Mouse (Mus musculus): ENCODE data around the gene Rhoh.

Gene Rhoh

DNA sequence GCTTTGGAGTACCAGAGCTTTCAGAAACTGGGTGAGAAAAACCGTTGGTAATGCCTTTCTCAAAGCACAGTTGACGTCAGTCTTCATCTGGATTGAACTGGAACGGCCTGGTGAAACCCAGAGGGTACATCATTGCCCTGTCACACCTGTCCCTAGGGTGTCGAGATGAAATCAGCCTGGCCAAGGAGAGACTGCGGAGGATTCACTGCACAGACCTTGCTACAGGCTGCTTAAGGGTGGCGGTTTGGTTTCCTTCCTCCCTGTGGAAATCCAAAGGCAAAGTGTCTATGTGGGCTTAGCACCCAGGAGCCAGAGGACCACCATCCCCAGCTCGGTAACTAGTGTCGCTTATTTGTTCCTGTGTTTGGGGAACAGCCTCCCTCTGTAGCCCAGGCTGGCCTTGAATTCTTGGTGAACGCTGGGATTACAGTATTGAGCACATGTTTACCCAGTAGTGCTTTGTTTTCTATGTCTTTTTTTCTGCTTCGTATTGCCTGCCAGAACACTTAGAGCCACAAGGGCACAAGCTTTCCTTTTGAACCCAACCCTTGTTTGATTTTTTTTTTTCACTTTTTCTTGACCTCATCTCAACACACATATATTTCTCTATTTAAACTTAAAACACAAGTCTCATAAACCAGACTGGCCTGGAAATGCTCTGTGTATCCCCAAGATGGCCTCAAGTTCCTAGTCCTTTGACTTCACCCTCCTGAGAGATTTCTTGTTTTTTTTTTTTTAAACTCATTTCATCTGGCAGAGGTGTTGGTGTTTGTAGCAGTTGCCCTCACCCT is at the start of gene Rhoh:
Rhoh (plus strand) TSS at position 60 of the 791 bp plus-strand sequence.
- no peak for DNase-seq (ENCODE audit: low spot score)

DNA sequence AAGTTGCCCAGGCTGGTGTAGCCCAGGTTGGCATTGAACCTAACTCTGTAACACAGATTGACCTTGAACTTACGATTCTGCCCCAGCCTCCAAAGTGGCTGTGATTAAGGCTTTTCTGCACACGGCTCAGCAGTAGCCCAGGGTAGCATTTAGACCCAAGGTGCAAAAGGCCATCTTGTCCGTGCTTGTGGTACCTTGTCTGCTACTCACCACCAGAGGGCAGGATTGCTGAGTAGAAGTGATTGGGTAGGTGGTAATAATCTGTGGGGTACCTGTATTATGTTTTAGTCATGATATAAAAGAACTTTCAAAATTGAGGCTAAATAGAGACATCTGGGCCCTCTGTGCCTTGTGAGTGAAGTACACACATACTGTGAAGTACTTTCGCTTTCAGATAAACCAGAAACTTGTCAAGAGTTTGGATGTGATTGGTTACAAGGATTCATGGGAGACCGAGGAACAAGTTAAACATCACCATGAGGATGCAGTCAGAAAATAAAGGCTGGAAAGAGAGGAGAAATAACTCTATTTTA is 37.3 kb upstream of the Rhoh start:
- peak; percentile 15 for DNase-seq (ENCODE audit: low spot score)

DNA sequence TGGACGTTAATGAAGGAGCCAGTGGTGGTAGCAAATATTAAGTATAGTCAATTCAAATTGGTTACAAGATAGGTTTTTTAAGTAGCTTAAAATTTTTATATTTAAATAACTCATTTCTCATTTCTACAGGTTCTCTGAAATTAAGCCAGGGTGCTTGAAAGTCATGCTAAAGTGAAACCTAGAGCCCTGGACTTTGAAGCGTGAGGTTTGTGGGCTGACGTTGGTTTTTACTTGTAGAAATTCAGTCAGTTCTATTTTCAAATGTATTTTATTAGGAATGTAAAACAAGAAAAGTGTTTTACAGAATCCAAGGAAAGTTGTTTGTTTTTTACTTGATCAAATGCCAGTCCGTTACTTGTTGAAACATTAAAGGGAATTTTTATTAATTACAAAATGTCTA is 34.5 kb upstream of the Rhoh start:
- no peak for DNase-seq (ENCODE audit: low spot score)

DNA sequence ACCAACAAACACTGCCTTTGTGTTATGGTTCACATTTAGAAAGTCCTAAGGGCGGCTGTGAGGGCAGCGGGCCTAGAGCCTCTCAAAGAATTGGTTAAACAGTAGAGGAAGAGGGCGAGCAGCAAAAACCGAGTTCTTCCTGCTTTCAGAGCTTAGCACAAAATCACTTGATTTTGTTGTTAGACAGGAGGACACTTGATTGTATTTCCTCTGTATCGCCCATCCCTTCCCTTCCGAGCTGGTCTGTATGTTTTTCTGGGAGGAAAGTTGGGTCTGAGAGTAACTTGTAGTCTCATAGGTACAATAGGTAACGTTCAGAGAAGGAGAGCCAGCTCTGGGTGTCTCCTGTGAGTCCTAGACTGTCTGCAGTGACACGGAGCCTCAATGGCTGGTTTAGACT is 33.9 kb upstream of the Rhoh start:
- no peak for DNase-seq (ENCODE audit: low spot score)

DNA sequence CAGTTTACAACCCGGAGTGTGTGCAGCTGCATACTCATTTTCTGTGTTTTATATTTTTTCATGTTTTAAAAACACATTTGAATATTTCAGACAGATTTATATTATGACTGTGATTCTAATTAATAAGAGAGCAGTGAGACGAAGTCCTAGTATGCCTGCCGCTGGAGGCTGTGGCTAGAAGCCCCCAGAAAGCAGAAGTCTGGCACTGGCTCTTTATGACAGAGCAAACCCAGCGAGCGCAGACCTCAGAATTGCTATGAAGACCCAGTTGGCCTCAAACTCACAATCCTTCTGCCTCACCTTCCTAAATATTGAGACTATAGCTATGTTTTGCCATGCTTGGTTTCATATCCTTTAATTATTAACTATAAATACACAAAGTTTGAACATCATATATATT is 32.8 kb upstream of the Rhoh start:
- no peak for DNase-seq (ENCODE audit: low spot score)

DNA sequence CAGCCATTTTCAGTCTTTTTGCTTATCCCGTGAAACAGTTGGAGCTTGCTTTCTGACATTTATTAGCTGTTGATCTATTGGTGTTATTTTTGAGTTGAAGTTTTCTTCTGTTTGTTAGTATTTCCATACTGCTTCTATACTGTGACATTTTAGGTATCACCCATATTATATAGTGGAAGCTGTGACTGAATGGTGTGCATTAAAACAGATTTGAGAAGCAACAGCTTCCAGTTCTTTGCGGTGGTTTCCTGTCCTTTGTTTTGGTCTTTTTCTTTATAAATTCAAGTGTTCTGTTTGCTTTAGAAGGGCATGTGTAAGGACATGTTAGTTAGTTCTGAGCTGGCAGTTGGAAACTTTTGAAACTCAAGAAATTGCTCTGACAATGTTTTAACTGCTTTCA is 32.0 kb upstream of the Rhoh start:
- DNase-seq (ENCODE audit: low spot score): no peak

DNA sequence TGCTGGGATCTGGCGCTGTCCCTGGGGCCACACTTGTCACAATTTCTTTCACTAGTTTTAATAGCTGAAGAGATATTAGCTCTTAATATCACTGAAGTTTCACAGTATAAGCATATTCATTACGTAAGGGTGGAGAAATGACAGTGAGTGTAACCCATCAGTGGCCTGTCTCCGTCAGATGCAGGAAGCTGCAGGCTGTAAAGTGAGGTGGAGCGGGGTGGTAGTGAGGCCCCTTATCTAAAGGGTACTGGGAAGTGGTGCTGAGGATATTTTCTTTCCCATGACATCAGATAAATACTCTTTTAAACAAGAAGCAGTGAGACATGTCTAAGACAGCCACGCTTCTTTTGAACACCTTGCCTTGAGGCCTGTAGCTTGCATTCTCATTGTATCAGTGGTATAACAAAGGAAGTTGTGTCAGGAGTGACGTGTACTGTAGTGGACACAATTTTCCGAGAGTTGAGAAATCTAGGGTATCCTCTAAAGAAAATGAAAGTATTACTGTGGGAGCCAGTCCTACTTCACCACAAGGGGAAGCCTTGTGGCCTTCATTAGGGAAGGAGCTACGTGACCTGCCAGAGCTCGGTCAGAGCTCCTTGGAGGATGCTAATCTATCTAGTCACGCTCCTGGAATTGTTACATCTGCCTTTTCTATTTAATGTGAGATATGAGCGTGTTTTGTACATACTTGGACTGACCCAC is 28.9 kb upstream of the Rhoh start:
- DNase-seq (ENCODE audit: low spot score): no peak

DNA sequence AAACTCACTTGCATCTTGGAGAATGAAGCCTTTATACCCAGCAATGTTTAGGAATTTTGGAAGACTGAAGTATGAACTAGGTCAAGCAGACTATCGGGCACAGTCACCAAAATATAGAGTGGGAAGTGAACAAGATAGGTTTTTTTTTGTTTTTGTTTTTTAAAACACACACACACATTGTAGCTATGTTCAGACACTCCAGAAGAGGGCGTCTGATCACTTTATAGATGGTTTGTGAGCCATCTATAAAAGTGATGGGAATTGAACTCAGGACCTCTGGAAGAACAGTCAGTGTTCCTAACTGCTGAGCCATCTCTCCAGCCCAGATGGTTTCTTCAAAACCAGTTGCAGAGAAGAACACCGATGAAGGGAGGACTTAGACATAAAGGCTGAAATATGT is 27.9 kb upstream of the Rhoh start:
- DNase-seq (ENCODE audit: low spot score): no peak

DNA sequence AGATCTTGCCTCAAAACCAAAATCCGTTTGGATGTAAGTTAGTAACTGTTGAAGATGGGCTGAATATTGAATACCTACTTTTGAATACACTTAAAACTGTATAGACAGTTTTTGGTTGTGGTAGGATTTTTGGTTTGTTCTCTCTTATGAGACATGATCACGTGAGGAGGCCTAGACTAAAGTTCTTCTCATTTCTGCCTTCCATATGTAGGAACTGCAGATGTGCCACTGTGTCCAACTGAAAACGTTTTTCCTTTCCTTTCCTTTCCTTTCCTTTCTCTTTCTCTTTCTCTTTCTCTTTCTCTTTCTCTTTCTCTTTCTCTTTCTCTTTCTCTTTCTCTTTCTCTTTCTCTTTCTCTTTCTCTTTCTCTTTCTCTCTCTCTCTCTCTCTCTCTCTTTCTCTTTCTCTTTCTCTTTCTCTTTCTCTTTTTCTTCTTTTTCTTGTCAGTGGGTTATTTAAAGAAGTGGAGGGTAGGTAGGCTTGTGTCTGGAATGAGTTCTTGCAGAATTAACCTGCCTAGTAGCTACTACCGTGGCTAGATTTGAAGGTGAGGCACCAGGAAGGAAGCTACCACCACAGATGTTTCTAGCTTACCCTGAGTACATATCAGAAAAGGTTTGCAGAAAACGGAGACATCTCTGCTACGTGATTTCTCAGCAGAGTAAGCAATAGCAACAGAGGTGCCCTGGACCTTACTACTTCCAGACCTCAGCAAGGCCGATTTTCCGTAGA is 27.1 kb upstream of the Rhoh start:
- DNase-seq (ENCODE audit: low spot score): no peak

DNA sequence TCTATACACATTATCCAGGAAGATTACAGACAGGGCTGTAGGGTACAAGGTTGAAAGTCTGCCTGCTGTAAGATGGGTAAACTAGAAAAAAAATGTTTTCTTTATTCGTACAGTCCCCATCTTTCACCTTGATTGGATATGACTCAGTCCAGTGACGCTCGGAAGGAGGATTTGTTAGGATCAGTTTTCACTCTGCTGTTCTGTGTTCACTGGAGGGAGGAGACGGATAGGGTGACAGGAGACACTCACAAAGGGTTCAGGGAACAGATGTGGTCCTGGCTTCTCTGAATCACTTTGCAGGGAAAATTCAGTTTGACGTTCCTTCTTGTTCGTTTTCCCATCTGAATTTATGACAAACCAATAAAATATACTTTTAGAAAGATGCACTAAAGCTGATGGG is 23.0 kb upstream of the Rhoh start:
- no peak for DNase-seq (ENCODE audit: low spot score)

DNA sequence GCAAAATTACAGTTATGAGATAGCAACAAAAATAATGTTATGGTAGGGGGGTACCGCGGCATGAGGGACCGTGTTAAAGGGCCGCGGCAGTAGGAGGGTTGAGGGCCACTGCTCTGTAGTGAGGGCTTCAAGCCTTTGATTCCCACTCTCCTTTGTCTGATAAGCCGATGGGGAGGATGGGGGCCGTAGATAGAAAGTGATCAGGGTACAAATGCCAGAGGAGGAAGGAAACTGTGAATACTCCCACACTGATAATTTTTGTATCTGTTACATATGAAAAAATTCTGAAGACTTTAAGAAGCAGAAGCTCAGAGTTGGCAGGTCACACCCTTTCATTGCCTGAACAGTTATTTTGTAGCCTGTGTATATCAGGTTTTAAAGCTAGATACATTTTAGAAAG is 18.1 kb upstream of the Rhoh start:
- no peak for DNase-seq (ENCODE audit: low spot score)

DNA sequence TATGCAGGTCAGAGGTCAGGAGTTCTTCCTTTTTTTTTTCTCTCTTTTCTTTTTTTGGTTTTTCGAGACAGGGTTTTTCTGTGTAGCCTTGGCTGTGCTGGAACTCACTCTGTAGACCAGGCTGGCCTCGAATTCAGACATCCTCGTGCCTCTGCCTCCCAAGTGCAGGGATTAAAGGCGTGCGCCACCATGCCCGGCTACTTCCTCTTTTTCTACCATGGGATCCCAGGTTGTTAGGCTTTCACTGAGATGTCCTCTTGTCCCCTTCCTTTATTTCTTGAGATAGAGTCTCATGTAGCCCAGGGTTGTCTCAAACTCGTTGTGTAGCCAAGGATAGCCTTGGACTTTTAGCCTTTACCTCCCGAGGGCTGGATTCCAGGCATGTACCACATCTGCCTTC is 14.5 kb upstream of the Rhoh start:
- no peak for DNase-seq (ENCODE audit: low spot score)

DNA sequence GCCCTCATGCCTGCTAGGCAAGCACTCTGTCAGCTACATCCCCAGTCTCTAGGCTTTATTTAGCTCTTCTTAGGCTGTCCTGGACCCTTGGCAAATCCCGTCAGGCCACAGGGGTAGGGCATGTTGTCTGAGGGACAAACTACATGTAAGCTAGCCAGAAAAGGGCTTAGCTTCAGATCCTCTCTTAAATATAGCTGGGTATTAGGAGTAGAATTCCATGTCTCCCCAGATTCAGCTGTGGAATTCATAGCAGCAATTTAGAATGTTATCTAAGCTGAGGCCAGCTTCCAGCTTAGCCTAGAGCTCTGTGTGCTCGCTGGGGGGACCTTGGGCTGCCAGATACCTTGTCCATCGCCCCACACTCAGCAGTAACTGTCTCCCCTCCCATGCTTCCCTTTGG is 14.1 kb upstream of the Rhoh start:
- DNase-seq (ENCODE audit: low spot score): no peak

DNA sequence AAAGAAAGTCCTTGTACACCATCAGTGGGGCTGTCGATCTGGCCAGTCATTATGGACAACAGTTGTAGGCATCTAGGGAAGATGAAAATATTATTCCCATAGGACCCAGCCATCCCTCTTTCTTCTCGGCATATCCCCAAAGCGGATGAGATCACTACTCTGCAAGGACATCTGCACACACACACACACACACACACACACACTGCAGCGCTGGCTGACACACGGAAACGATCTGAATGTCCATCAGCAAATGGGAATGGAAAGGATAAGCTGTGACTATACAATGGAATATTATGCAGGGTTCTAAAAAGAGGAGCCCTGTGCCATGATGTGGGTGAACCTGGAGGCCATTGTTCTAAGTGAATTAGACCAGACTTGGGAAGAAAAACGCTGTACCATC is 13.4 kb upstream of the Rhoh start:
- no peak for DNase-seq (ENCODE audit: low spot score)

DNA sequence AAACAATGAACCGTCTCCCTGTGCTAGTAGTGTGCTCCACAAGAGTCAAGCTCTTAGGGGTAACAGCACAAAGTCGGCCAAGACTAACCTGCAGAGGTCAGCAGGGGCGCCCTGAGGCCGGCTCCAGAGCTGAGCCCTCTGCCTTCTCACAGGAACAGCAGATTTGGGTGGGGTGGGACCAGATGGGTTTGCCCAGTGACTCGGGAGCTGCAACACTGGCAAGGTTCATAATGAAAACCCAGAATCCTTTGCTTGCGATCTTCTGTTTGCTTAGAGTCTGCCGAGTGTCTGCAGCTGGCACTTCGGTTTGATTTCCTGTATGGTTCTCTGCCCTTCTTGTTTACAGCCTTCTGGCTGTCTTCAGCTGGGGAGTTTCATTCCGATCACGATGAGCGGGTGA is 10.2 kb upstream of the Rhoh start:
- DNase-seq (ENCODE audit: low spot score): no peak

DNA sequence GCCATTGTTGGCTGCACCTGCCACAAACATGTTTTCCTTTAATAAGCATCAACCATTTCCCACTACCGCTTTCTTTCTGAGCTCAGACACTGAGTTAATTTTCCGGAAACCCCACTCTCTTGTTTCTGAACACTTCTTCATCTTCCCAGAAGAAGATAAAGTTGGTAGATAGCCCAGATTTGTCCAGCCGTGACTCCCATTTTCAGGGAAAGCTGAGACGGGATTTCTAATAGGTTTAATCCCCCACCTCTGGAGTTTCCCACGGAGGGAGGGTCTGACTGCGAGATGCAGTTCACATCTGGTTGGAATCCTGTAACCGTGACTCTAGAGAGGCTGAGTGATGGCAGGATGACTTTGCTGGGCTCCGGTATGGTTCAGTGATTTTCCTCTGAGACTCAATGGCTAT is 6.2 kb upstream of the Rhoh start:
- DNase-seq (ENCODE audit: low spot score): no peak

DNA sequence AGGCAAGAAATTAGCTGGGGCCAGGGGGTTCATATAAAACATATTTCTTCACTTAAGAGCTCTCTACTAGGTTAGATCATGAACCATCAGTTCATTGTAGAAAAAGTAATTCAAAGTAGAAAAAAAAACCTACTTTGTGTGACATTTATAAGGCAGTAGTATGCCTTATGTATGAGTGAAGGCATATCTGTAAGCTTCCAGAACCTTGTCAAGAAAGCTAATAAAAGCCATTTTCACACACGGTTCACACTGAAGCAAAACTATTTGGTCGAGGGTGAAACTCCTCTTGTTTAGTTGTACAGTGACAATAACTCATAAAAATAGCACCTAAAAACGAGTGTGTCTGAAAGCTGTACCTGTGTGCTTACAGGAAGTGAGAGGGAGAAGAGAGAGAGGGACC is 5.4 kb upstream of the Rhoh start:
- DNase-seq (ENCODE audit: low spot score): no peak

DNA sequence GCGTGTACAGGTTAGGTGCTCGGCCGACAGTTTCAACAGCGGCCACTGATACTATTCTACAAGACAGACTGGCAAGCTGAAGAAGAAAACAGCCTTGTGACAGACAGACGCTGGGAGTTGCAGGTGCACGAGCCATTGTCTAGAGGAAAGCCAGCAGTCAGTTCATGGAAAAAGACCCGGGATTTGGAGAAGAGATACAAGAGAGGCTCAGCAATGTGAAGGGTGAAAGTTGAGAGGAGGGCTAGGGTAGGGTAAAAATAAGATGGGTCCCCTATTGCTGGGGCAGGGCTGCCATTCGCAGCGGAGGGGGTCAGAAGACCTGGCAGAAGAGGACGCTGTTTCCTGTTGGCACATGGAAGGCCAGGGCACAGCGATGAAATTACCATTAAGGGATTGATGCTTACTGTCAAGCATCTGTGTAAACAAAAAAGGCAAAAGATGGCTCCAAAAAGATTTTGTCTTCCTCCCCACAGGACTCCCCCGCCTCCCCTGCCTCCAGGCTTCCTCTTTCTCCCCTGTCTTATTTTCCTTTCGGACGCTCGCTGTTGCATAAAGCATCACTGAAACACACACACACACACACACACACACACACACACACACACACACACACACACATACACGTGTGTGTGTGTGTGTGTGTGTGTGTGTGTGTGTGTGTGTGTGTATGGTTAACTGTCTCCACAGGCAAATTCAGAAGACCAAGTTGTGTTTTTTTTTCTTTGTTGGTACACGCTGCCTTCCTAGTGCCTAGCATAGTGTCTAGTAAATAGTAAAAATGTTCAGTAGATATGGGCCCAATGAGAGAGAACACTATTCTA is 4.2 kb upstream of the Rhoh start:
- DNase-seq (ENCODE audit: low spot score): no peak

DNA sequence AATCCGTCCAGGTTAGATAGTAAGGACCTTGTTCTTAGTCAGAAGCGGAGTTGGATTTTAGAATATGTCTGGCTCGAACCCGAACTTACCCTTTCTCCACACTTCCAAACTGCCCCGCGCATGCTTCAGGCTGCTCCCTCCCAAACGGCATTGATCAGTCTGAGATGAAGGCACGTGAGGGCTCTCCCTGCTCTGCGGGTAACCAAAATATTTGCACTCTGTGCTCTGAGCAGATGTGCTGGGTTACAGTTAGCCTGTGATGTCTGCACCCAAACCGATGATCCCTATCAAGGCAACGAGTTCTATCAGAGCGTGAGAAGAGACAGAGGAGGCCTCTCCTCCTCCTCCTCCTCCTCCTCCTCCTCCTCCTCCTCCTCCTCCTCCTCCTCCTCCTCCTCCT is 3.1 kb upstream of the Rhoh start:
- DNase-seq (ENCODE audit: low spot score): no peak

DNA sequence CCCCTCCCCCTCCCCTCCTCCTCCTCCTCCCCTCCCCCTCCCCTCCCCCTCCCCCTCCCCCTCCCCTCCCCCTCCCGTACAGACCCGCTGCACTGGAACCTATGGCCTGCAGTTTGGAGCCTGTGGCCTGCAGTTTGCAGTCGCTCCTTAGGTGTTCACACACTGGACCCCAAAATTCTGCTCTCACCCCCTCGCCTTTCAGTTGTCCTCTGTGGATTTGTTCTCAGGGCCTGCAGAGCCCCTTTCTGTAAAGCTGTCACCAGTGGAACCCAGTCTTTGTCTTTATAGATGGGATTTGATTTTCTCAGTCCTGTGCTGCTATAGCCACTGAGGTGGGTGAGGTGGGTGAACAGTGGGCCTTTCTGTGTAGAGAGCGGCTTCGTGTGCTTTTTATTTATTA is 2.7 kb upstream of the Rhoh start:
- no peak for DNase-seq (ENCODE audit: low spot score)

DNA sequence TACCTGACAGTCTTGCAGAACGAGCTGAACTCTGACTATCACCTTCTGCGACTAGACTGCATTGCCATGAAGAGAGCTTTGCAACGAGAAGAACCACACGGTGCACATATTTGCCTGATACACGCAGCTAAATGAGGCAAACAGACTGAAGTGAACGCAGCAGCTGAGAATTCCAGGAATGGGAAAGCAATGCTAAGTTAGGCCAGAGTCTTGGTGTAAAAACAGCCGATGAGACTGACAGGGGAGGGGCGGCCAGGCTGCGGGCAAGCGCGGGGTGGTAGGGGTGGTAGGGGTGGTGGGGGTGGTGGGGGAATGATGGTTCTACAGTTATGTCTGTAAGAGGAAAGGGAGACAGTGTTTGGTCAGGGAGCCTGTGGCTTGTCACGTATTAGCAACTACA is 2.1 kb upstream of the Rhoh start:
- peak; percentile 21 for DNase-seq (ENCODE audit: low spot score)

DNA sequence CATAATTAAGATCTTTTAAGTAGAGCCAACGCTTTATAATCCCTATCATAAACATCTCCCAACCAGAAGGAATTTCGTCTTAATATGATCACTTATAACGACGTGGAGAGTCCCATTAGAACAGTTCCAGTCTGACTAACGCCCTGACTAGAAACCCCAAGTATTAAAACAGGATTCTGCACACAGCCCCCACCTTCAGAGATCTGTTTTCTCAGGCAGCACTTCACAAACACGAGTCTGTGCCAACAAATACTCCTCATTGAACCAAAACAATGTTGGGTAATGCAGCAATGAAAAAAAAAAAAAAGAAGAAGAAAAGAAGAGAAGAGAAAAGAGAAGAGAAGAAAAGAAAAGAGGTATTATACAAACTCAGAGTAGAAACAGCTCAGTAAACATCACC is 1.6 kb upstream of the Rhoh start:
- DNase-seq (ENCODE audit: low spot score): no peak
